Mouse (Mus musculus) hindlimb bud, embryonic 11.5 days (tissue): ENCODE measurements around the gene Sc5d.
A peak's percentile ranks its signal among the peaks of the same experiment; 100 is the strongest.

Experiments used
- DNase-seq: peaks from one replicate; pipeline ENCODE4 v3.0.0-alpha.2; 2012; ENCODE audit warnings: low read depth, low spot score; ENCODE audit errors: extremely low spot score

Gene Sc5d

DNA sequence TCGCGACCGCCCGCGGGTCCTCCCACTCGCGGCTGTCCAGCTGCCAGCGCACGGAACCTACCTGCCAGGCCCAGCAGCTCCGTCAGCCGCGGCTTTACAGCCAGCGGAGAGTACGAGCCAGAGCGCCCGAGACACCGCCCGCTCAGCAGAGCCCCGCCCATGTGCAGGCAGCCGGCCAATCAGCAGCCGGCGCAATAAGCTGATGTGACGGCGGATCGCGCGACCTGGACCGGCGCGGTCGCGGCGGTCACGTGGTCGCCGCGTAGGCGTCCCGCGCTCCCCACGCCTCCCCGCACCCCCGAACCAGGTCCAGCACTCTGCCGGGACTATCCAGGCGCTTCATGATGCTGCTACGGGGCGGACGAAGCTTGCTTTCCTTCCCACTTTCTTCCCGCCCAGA lies at the start of gene Sc5d:
Gene Sc5d (minus strand): TSS at position 112 of the 400 bp plus-strand sequence.
- DNase-seq: peak; percentile 42

DNA sequence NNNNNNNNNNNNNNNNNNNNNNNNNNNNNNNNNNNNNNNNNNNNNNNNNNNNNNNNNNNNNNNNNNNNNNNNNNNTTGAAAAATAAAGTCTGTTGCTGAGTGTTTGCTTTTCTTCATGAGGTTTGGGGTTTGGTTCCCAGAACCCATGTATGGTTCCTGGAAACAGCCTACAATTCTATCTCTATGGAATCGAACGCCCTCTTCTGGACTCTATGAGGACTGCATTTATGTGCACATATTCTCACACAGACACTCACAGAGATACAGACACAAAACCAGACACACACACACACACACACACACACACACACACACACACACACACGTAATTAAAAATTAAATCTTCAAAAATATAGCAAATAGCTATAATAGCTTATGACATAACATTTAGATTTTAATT lies 47.3 kb upstream of the Sc5d start:
- no peak for DNase-seq

DNA sequence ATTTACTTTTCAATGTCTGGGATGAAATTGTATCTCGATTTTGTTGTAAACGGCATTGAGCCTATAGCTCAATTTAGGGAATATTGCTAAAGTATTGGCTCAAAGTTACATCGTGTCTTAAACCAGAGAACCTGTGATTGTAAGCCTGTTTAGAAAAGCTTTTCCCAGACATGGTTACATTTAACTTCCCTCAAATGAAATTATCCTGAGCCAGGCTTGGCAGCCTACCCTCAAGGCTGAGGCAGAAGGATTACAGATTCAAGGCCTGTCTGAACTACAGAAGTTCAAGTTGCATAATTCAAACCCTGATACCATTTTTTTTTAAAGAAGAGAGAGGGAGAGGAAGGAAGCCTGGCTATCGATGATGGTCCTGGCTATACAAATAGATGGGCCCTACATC lies 39.8 kb upstream of the Sc5d start:
- DNase-seq: no peak

DNA sequence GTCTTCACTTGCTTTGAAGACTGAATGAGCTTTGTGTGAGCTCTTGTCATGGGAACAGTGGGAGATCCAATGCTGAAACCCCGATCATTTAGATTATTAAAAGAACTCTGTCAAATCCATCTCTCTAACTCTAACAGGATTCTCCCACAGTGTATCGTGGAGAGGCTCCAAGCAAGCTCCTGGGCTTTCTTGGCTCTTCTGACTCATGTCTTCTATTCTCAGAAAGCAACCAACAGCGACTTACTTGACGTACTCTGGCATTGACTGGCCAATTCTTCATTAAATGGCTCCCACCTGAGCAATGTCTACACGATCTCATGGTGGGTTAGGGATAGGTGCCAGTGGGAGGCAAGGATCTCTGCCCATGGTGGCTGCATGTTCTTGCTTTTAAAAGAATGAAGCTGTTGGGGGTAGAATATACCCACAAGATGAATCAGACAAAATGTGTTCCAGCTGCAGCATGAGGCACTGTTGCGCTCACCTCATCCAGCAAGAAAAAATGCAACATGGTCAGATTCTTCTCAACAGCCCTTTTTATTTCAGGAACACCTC lies 37.1 kb upstream of the Sc5d start:
- DNase-seq: no peak

DNA sequence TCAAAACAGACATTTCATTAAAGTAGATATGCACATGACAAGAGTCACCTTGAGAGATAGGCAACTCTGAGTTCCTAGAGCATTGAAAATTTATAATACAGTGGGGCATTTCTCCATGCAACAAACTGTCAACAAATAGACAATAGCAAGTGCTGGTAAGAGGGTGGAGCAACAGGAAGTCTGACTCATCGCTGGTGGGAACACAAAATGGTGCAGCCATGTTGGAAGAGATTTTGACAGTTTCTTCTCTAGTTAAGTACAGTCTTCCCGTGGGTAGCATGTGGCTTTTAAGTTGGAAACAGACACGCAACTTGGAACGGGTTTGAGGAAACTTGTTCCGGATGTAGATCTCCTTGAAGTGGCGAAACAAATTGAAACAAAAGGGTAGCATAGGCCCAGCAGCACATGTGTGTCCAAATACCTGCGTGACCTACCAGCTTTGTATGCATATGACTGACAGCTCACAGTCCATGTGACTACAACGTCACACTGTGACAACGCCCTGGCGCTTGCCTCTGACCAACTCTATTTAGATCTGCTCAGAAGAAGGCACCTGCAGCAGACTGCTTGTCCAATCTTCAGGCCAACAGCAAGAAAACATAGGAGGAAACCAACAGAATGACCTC lies 32.4 kb upstream of the Sc5d start:
- DNase-seq: no peak

DNA sequence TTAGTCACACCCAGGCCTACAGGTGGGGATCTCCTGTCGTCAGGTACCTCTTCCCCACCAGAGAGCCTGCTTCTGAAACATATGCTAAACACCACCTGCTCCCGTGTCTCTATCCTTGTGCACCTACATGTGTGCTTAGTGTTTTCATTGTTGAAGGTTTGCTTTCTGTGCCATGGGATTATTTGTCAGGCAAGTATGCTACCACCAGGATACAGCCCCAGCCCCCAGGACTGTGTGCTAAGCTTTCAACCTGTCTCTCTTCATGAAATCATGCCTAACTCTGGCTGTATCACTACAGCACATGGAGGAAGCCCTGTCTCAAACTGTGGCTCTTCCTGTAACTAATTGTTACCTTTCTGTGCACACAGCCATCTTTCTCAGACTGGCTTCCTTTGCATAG lies 30.1 kb upstream of the Sc5d start:
- no peak for DNase-seq

DNA sequence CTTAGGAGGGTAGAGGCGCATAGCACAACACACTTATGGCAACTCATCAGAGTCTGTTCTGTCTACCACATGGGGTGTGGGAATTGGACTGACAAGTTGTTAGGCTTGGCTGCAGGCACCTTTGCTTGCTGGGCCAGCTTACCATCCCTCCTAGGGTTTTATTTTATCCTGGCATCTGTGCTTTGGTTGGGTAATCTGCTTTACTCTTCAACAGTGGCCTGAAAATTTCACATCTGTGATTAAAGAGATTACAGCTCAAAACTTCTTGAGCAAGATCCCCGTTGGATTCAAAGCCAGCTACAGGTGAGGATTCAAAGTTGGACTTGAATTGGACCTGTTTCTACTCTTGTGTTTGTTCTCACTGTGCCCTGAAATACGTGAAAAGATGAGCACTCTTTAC lies 29.5 kb upstream of the Sc5d start:
- DNase-seq: no peak

DNA sequence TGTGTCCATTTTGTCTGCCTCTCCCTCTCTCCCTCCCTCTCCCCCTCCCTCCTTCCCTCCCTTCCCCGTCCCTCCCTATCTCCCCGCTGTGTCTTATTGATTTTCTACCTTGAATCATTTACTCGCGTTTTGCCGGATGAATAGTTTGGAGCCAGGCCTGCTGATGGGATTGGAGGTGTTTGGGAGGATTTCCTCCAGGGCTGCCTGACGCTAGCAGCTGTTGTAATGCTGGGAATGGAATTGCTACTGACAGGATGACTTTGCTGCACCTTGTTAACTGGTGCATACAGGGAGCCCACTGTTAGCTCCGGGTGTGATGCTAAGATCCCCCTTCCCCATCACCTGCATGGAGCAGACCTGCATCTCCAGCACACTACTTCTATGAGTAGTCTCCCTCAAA lies 29.0 kb upstream of the Sc5d start:
- no peak for DNase-seq

DNA sequence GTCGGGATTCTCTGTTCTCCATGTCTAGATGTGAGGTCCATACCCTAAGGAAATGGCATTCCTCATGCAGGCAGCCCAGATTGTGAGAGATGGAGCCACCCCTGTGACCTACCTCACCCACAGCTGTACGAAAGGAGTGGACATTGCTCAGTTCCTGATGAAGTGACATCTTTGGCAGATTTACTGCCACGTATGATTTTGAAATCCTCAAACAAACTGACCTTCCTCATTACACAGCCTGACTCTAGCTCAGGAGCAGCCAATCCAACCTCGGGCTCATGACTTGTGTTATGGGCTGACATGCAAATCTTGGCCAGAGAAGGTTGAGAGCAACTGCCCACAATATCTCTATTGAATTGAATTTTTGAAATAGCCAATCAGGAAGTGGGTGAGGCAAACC lies 15.6 kb upstream of the Sc5d start:
- DNase-seq: no peak

DNA sequence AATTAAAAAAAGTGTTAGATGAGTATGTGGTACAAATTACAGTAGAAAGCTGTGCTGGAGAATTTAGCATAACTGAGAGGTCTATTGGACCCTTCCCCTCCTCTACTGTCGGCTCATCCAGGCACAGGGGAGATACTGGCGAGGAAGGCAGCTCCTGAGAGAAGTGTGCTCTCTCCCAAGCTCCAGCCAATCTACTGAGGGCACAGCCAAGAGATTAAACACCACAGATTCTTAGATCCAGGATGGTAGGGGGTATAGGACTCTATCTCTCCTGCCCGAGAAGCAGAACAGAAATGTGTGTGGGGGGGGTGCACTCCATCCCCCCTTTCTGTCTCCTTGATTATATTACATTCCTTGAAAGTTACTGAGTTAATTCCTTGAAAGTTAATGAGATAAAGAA lies 14.0 kb upstream of the Sc5d start:
- DNase-seq: no peak

DNA sequence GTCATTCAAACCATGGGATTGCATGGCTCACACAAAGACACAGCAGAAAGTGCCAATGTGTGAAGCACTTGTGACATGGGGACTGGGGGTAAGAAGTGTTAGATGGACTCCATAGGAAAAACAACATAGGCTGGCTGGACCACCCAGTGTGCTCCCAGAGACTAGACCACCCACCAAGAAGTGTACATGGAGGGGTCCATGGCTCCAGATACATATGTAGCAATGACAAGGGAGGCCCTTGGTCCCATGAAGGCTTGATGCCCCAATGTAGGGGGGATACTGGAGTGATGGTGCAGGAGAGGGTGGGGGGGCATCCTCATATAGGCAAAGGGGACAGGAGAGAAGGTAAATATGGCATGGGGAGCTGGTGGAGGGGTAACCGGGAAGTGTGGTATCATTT lies 13.6 kb upstream of the Sc5d start:
- no peak for DNase-seq

DNA sequence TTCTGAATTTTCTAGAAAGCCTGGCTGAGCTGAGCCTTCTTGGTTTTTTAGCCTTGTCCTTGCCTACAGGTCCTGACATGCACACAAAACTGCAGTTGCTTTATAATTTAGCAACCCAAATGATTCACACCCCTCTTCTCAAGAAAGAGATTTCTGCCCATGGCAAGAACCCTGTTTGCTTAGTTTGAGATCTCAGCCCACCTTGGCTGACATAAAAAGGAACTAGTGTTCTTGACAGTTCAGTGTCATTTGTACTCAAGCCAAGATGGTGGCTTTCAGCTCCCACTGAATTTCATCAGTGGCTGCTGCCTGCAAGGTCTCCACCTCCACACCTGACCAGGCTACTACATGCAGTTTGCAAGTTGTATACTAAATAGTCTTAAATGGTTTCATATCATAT lies 13.1 kb upstream of the Sc5d start:
- DNase-seq: no peak

DNA sequence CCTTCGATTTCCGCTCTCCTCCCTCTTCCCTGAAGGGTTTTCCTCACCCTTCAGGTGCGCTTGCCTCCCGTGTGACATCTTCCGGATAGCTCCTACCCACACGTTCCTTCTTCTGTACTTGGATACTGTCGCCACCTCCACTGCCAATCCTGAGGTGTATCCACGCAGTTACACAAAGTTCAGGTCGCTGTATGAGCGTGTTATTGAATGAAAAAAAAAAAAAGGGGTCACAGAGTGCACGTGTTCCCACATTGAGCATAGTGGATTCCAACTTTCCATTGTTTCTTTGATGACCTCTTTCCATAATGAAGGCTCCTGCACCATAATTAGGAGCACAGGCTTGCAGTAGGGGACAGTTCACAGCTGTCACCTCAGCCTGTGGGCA lies 11.7 kb upstream of the Sc5d start:
- DNase-seq: no peak

DNA sequence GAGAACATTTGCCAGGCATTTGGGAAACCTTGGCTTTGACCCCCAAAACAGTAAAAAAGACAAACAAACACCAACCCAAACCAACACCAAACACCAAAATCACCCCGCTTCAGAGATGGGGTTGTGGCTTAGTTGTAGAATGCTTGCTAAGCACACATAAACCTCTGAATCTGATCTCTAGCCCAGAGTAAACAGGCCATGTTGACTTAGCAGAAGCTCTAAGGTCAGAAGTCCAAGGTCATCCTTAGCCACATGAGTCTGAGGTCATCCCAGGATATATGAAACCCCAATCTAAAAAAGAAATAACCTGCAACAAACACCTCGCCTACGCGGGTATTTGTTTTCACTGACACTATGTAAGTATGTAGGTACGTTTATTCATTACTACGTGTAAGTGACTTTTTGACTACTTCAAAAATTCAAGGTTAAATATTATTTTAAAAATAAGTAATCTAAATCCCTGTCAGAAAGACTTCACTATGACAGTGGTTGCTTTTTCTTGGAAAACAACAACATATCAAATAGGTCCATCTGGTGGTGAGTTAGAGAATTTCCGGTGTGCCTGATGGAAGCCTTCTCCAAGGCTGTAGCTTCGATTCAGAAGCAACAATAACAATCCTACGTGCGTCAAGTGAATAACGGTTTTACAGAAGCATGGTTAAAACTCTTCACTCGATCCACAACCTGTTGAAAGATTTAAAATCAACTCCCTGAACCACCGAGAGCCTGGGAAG lies 11.1 kb upstream of the Sc5d start:
- DNase-seq: no peak

DNA sequence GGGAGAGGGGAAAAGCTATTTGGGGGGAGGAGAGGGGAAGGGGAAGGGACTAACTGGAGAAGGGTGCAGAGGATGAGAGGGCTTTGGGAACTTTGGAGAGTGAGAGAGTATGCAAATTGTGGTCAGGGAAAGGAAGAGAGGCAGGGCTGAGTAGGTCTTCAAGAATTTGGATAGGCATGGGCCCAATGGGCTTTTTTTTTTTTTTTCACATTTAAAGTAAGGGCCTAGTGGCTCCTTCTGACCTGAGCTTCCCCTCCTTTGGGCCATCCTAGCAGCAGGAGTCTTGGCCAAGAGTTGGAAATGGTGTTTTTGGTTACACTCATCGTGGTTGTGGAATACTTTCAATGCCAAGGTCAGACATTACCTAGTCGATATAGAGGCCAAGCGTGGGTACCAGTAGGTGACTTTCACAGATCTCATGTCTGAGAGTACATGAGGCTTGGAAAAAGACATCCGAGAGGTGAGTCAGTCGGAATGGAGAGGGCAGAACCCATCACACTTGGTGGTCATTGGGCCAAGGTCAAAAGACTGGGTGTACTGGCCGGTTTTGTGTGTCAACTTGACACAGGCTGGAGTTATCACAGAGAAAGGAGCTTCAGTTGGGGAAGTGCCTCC lies 9.7 kb upstream of the Sc5d start:
- DNase-seq: no peak

DNA sequence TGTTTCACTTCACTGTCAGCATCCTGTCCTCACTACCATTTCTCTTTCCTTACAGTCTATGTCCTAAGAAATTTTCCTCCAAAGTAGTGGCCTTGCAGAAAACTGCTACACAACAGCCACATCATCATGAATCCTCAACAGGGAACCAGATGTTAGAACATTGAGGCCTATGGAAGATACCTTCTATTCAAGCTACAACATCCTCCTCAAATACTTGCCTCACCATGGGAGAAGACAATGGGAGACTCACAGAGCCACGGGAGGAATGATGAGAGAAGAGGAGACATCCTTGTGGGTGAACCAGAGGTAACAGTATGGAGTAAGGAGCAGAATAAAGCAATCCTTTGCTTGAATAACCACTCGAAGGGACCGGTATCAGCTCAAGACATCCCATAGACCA lies 9.1 kb upstream of the Sc5d start:
- DNase-seq: no peak

DNA sequence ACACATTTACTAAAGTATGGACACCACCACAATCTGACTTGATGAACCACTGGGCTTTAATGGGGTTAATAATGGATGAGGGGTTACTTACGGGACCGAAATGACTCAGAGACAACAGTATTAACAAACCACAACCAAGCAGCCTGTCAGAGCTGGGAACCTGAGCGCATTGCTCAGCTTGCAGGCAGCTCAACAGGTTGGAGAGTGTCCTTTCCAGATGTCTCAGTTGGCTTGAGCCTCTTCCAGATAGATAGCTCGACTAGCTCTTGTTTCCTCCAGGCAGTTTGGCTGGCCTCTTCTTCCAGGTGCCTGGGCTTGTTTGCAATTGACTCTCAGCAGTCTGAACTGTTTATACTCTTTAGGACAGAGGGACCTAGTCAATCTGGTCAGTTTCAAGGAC lies 8.6 kb upstream of the Sc5d start:
- no peak for DNase-seq

DNA sequence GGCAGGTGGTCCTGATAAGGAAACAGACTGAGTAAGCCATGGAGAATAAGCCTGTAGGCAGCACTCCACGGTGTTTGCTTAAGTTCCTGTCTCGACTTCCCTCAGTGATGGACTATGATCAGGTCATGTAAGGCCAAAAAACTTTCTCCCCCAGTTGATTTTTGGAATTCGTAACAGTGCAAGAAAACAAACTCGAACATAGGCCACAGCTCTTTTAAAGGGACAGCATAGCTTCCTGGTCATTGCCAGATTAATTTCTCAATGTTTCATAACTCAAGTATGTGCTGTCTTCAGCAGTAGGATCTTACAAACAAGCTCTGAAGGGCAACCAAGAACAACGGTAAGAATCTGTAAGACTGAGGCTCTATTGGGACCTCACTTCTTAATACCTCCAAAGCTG lies 7.4 kb upstream of the Sc5d start:
- no peak for DNase-seq

DNA sequence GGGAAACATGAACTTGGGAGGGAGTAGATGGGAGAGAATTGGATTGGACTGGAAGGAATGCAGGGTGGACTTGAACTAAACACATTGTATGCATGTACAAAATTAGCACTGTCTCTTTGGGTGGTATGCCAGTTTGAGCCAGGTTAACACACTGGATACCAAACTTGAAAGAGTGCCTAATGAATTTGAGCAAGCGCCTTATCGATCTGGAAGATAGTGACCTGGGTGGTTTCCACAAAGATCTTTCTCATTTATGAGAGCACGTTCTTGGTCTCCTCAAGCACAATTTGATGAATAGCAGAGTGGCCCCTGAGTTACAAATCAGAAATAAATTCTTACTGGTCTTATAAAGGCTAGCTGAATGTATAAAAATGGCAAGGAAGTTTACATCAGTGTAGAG lies 6.6 kb upstream of the Sc5d start:
- DNase-seq: no peak

DNA sequence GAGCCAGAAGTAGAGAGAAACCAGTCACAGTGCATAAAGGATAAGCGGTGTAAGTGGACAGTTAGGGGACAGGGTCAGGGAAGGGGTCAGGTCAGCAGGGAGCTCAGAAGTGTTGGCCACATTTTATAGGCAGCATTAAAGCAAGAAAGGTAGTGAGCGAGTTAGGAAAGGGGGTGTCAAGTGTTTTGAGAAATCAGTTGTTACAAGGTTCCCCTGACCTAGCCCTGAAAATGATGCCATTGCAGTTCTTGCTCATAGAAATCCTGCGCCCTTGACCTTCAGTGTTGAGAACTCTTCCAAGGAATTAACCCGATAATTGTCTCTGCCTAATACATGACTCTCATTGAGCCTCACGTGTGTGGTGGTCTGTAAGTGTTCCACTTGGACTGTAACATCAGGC lies 6.0 kb upstream of the Sc5d start:
- DNase-seq: no peak

DNA sequence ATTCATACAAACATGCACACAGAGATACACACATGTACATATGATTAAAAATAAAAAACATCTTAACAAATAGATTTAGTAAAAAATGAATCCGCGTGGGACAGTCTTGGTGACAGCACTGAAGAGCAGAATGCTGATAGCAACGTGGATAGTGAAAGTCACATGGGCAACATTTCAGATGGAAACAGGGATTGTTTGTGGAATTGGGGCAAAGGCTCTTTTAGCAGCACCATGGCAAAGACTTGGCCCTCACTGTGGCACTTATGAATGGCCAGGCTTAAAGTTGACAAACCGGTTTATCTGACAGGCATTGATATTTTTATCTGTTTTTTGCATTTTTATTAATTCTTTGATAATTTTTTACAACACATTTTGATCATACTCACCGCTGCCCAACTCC lies 4.3 kb upstream of the Sc5d start:
- no peak for DNase-seq

DNA sequence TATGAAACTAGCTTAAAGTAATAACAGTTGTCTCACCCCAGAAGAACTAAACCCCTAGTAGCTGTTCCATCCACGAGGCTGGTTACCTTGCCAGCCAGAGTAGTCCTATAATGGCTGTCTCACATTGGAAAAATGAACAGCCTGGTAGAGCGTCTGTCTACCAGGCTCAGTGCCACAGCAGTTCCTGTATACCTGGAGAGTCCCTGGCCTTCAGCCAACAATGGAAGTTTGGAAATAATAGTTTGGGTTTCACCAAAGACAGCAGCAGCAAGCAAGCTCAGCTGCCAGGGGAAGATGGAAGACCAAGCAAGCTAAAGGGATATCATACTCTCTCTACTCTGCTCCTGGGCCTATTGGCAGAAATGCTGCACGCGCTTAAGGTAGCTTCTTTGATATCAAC lies 1.3 kb upstream of the Sc5d start:
- no peak for DNase-seq
